Mouse (Mus musculus) forebrain, embryonic 12.5 days (tissue): ENCODE measurements around the gene Anxa5. TPM values are rescaled to one million over a fixed set of nuclear protein-coding genes. Genes with fewer than 3 reads are reported as not detected.

Source experiments
- ATAC-seq: fragments of 200-750 bp; cut with Nextera tagmentation; 2 replicates; pipeline ENCODE4 v1.8.0; 2017; ENCODE audit warnings: moderate TSS enrichment; ENCODE audit not compliant: low FRiP score
- H3K27ac ChIP-seq: fragments of 300-500 bp; sonication (generic); 2 replicates; pipeline ENCODE4 v1.5.1; 2016; ENCODE audit warnings: mild to moderate bottlenecking
- H3K27me3 ChIP-seq: fragments of 300-500 bp; sonication (generic); 2 replicates; pipeline ENCODE4 v1.6.1; 2016; ENCODE audit warnings: mild to moderate bottlenecking
- H3K36me3 ChIP-seq: fragments of 300-500 bp; sonication (generic); replicated peaks from 2 replicates; pipeline ENCODE4 v1.6.1; 2016; ENCODE audit warnings: mild to moderate bottlenecking
- H3K4me1 ChIP-seq: fragments of 300-500 bp; sonication (generic); 2 replicates; pipeline ENCODE4 v1.6.1; 2016
- H3K4me2 ChIP-seq: fragments of 300-500 bp; sonication (generic); 2 replicates; pipeline ENCODE4 v1.6.1; 2016; ENCODE audit warnings: mild to moderate bottlenecking, moderate library complexity
- H3K4me3 ChIP-seq: fragments of 300-500 bp; sonication (generic); replicated peaks from 2 replicates; pipeline ENCODE4 v1.5.1; 2016; ENCODE audit warnings: mild to moderate bottlenecking
- H3K9ac ChIP-seq: fragments of 300-500 bp; sonication (generic); 2 replicates; pipeline ENCODE4 v1.6.1; 2016; ENCODE audit warnings: mild to moderate bottlenecking
- H3K9me3 ChIP-seq: fragments of 300-500 bp; sonication (generic); 2 replicates; pipeline ENCODE4 v1.6.1; 2016
- WGBS: fragments of 180-500 bp; shearing (Covaris S2); methylation state at CpG from one replicate; pipeline ENCODE4 v1.1.7; 2016; 5-methylcytosine and 5-hydroxymethylcytosine counted together
- polyA plus RNA-seq: library from polyadenylated mRNA; unstranded; fragments of >200 nt; fragmentation: Nextera tagmentation; extraction: Ambion mirVana; gene quantifications from 2 replicates; pipeline ENCODE4 v1.2.1, GENCODE M21; 2016

The Anxa5 gene
- 67.5 and 75.3 TPM in 2 replicates for polyA plus RNA-seq

DNA sequence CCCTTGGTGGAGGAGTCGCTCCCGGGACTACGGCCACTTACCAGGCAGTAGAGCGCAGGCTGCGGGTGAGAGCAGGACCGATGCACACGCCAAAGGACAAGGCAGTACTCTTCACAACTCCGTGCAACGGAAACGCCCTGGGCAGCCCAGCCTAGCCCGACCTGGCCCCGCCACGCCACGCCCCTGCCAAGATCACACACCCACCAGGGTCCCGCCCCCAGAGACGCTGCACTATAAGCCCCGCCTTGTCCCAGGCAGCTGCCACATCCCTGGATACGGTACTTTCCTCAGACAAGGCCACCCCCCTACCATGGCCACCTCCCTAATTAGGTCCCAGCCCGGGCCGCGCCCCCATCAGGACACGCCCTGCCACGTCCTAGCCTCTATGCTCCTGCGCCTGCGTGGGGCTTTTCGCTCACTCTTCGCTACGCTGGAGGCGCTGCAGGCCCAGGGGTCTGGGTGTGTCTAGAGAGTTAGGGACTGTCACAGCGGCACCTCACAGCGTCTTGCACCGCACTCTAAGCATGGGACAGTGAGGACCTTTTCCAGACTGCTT, at the start of gene Anxa5, which contains the start of gene 1810062G17Rik:
TSS of gene Anxa5 (minus strand) at position 363 of the 556 bp plus-strand sequence.
TSS of gene 1810062G17Rik (plus strand) at position 406 of the 556 bp plus-strand sequence.
- peak within 1 kb of the TSS; percentile 53 for H3K4me3 ChIP-seq
- H3K4me1 ChIP-seq, result peaks cover 22% of the 10 kb centered on the region
- H3K9ac ChIP-seq, result peak within 1 kb of the TSS; percentile 58
- H3K9me3 ChIP-seq, result no peaks in the 10 kb centered on the region
- ATAC-seq, result peak; percentile 96
- peak within 1 kb of the TSS; percentile 44; the same call in 1 of the 2 replicates for H3K27ac ChIP-seq
- H3K4me2 ChIP-seq, result peak within 1 kb of the TSS; percentile 70
- WGBS, result under 1% methylated on average over 32 of the region's 32 CpGs
- H3K27me3 ChIP-seq, result no peaks in the 10 kb centered on the region; the same call in 1 of the 2 replicates
- no peaks in the 10 kb centered on the region for H3K36me3 ChIP-seq

DNA sequence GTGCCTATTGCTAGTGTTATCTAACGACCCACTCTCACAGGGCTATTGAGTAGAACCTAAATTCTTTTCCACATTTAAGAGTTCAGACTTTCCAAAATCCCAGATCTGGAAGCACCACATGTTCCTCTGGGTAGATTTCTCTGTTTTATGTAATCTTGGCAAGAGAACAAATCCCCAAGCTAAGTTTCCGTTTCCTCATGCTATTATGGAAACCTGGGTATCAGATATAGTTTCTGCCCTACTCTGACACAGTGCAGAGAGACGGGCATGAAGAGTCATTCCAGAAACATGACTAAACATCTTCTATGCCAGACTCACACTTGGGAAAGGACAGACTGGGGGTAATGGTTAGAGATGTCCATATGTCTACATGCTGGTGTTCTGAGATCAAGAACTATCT, 48.8 kb upstream of the Anxa5 start:
- Histone ChIP-seq H3K9me3 (no peaks in the 10 kb centered on the region), H3K4me2 (no peak overlapping the region), H3K4me3 (no peak overlapping the region), H3K4me1 (peaks cover 13% of the 10 kb centered on the region), H3K27me3 (peaks cover 36% of the 10 kb centered on the region), H3K9ac (no peak overlapping the region), H3K36me3 (no peaks in the 10 kb centered on the region), H3K27ac (no peak overlapping the region)
- WGBS, result 87% methylated on average over 3 of the region's 3 CpGs
- ATAC-seq, result no peak

DNA sequence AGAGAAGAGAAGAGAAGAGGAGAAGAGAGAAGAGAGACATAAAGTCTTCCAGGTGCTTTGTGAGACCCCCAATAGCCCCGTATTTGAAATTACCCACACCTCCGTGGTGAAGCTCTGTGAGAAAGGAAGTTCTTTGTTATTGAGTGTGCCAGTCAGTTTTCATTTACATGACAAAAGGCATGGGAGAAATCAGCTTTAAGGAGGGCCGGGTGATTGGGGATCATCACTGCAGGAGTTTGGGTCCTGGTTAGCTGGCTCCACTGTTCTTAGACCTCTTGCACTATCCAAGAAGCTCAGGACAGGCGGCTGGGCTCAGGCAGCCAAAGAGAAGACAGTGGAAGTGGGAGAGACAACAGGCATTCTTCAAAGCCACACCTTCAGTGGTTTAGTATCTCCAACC, 46.4 kb upstream of the Anxa5 start:
- Histone ChIP-seq H3K27ac (no peak overlapping the region), H3K27me3 (peaks cover 39% of the 10 kb centered on the region), H3K4me2 (peak overlapping the region; percentile 84), H3K4me3 (no peak overlapping the region; the same call in 1 of the 2 replicates), H3K4me1 (peaks cover 13% of the 10 kb centered on the region), H3K9me3 (no peaks in the 10 kb centered on the region), H3K9ac (no peak overlapping the region), H3K36me3 (no peaks in the 10 kb centered on the region)
- ATAC-seq, result no peak
- WGBS, result 4% methylated on average over 4 of the region's 4 CpGs

DNA sequence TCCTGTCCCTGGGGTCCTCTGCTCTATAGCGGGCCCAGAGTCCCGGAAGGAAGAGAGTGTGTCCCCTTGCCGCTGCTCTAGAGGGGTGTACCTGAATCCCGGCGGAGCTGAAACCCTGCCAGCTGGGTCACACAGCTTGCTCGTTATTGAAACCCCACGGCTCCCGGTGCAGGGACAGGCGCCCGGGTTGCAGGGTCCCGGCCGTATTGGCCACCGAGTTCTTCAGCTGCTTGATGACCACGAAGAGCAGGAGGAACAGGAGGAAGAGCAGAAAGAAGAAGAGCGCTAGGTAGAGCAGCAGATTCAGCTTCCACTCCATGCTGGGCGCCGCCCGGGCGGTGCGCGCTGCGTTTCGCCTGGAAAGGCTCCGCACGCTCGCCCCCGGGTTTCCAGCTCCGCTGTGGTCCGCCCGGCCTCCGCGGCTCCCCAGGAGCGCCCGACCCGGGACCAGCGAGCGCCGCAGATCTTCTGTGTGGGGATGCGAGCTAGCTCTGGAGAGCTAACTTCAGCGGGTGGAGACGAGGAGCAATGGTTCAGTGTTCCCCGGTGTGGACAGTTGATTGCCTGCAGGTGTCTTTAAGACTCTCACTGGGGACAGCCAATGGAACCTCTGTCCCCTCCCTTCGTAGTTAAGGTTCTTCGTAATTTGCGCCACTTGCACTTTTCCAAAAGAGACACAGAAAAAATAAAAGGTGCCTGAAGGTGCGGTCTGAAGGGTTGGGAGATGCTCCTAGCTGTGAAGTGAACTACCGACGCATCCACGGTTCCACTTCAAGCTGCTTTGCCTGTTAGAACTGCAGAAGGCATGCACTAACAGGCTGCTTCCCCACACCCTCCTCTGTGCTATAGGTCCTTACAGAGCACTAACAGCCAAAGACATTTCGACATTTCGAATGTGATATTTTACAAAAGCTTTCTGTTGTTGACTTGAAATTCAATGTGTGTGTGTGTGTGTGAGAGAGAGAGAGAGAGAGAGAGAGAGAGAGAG, 45.7 kb upstream of the Anxa5 start, which contains the start of gene Gm11549:
TSS of gene Gm11549 (minus strand) at position 741 of the 988 bp plus-strand sequence.
- peak within 1 kb of the TSS; percentile 59 for H3K9ac ChIP-seq
- H3K27me3 ChIP-seq, result peaks cover 39% of the 10 kb centered on the region
- peak within 1 kb of the TSS; percentile 52 for H3K4me3 ChIP-seq
- H3K27ac ChIP-seq, result no peak within 1 kb of the TSS
- peak; percentile 76 for ATAC-seq
- no peaks in the 10 kb centered on the region for H3K9me3 ChIP-seq
- H3K36me3 ChIP-seq, result no peaks in the 10 kb centered on the region
- peaks cover 13% of the 10 kb centered on the region for H3K4me1 ChIP-seq
- under 1% methylated on average over 51 of the region's 51 CpGs for WGBS
- peak within 1 kb of the TSS; percentile 84 for H3K4me2 ChIP-seq

DNA sequence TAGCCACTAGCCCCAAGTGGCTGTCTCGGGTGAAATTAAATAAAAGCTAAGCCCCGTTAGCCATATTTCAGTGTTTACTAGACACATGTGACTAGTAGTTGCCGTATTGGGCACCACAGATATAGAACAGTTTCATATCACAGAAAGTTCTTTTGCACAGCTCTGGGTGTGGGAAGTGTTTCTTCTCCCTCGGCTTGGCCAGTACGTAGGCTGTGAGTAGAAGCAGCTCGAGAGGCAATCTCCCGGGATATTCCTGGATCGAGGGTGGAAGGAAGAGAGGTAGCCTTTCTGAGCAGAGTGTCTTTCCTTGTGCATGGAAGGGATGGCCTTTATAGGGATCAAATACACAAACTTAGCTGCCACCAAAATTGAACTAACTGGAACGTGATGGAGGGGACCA, 40.5 kb upstream of the Anxa5 start:
- Histone ChIP-seq H3K27ac (no peak overlapping the region), H3K9me3 (no peaks in the 10 kb centered on the region), H3K4me1 (peaks cover 3% of the 10 kb centered on the region), H3K27me3 (peaks cover 19% of the 10 kb centered on the region), H3K36me3 (no peaks in the 10 kb centered on the region), H3K4me3 (no peak overlapping the region), H3K9ac (no peak overlapping the region), H3K4me2 (no peak overlapping the region)
- WGBS, result 91% methylated on average over 9 of the region's 9 CpGs
- no peak for ATAC-seq

DNA sequence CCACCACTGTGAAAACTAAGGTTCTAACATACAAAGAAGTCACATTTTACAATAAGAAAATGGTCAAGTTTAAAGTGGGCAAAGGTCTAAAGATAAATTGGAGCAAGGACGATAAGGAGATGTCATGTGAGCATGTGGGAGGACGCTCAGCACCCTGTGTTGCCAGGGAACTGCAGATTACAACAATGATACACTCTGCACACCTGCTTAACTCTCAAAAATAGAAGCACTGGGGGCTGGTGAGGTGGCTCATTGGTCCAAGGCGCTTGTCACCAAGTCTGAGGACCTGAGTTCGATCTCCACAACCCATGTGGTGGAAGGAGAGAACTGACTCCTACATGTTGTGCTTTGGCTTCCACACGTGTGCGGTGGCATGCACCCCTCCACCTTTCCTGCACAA, 35.8 kb upstream of the Anxa5 start:
- H3K9me3 ChIP-seq, result no peaks in the 10 kb centered on the region
- ATAC-seq, result no peak
- WGBS, result 91% methylated on average over 6 of the region's 6 CpGs

DNA sequence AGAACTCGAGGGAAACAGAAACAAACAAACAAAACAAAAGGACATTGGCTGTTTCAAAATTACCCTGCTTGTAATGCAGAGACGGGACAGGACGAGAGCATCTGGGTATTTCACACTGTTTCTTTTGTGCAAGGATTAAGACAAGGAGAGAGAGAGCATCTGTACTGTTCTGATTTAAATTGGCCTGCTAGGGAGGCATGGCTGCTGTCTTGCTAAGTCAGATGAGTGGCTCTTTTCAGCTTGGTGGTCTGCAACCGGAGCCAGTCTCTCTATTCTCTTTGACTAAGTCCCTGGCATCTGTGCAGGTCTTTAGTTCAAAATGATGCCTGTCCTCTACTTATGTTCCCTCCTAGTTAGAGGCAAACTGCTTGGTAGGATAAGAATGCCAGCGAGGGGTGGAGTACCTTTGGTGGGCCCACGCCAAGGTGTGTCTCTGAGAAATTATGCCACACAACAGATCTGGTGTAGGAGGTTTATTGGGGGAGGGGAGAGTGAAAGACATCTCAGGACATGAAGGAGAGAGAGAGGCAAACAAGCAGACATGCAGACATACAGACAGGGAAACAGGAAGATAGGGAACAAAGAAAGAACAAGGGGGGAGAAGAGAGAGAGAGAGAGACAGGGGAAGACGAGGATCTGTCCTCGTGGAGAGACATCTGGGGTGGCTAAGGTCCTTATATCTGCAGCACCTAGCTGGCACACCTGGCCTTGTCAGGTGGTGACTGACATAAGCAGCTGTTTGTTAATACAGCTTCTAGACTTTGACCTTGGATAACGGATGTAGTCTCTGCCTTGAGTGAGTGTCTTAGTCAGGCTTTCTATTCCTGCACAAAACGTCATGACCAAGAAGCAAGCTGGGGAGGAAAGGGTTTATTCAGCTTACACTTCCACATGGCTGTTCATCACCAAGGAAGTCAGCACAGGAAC, 30.4 kb upstream of the Anxa5 start:
- Histone ChIP-seq H3K4me2 (no peak overlapping the region), H3K27me3 (no peaks in the 10 kb centered on the region; the same call in 1 of the 2 replicates), H3K36me3 (no peaks in the 10 kb centered on the region), H3K4me1 (peaks cover 13% of the 10 kb centered on the region), H3K9me3 (no peaks in the 10 kb centered on the region), H3K27ac (peak overlapping the region; percentile 53), H3K9ac (no peak overlapping the region), H3K4me3 (no peak overlapping the region)
- ATAC-seq, result peak; percentile 30; the same call in 1 of the 2 replicates
- WGBS, result 47% methylated on average over 10 of the region's 10 CpGs

More for the DNA sequence above, 35.8 kb upstream of the Anxa5 start:
- Histone ChIP-seq H3K4me2 (no peak overlapping the region), H3K4me1 (no peaks in the 10 kb centered on the region; the same call in 1 of the 2 replicates), H3K9ac (no peak overlapping the region), H3K27ac (no peak overlapping the region), H3K27me3 (no peaks in the 10 kb centered on the region), H3K4me3 (no peak overlapping the region), H3K36me3 (no peaks in the 10 kb centered on the region)

DNA sequence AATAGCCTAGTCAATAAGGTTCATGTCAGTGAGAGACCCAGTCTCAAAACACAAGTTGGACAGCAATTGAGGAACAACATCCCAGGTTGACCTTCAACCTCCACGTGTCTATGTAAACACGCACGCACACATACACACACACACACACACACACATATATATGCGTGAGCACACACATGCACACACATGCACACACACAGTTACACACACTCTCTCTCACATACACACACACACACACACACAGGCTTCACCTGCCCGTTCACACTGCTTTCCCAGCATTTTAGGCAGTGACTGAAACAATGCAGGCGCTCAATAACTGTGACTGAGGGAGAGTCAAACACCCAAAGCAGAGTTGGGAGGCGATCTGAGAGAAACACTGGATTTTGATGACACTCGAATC, 29.6 kb upstream of the Anxa5 start:
- H3K27me3 ChIP-seq, result no peaks in the 10 kb centered on the region; the same call in 1 of the 2 replicates
- H3K27ac ChIP-seq, result peak overlapping the region; percentile 53; the same call in 1 of the 2 replicates
- 81% methylated on average over 8 of the region's 8 CpGs for WGBS
- no peaks in the 10 kb centered on the region for H3K36me3 ChIP-seq
- H3K9me3 ChIP-seq, result no peaks in the 10 kb centered on the region
- no peak overlapping the region for H3K4me3 ChIP-seq
- ATAC-seq, result no peak
- no peak overlapping the region for H3K9ac ChIP-seq
- H3K4me2 ChIP-seq, result no peak overlapping the region
- peaks cover 13% of the 10 kb centered on the region for H3K4me1 ChIP-seq

DNA sequence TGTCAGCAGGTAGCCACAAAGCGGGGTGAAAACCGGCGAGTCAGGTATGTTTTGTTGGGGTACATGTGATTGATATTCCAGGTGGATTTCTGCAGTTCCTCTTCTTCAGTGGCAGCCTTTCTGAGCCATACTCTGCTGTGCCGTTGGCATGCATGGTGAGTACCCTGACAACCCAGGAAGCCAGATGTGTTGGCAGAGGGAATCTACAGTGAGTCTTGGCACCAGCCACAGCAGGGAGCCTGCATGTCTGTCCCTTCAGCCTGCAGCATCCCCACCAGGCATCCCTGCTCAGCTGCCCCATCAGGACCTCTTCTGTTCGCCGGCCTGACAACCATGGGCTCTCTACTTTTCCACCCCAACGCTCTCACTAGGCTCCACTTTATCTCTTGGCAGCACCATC, 25.9 kb upstream of the Anxa5 start:
- Histone ChIP-seq H3K4me1 (peaks cover 16% of the 10 kb centered on the region), H3K9me3 (no peaks in the 10 kb centered on the region), H3K9ac (no peak overlapping the region), H3K27ac (no peak overlapping the region), H3K36me3 (no peaks in the 10 kb centered on the region), H3K27me3 (no peaks in the 10 kb centered on the region; the same call in 1 of the 2 replicates), H3K4me2 (no peak overlapping the region), H3K4me3 (no peak overlapping the region)
- ATAC-seq, result no peak
- WGBS, result 77% methylated on average over 7 of the region's 7 CpGs

DNA sequence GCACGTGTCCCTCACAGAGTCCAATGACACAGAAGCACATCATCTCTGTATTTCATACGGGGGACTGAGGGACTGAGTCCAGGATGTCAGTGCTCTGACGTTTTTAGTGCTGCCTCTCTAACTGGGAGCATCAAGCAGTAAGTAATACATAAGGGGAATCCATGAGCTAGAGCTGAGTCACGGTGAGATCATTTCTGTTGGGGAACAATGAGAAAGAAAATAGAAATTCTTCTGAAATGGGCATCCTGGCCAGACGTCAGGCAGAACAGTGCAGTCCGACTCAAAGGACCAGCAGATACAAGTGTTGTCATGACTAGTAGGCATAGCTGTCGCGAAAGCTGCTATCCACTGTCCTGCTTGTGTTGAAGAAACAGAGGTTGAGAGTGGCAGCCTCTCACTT, 25.3 kb upstream of the Anxa5 start:
- Histone ChIP-seq H3K27me3 (peaks cover 4% of the 10 kb centered on the region; the same call in 1 of the 2 replicates), H3K36me3 (no peaks in the 10 kb centered on the region), H3K9ac (no peak overlapping the region), H3K4me1 (peaks cover 11% of the 10 kb centered on the region), H3K9me3 (no peaks in the 10 kb centered on the region), H3K4me2 (no peak overlapping the region), H3K27ac (no peak overlapping the region), H3K4me3 (no peak overlapping the region)
- WGBS, result 89% methylated on average over 8 of the region's 8 CpGs
- no peak for ATAC-seq

DNA sequence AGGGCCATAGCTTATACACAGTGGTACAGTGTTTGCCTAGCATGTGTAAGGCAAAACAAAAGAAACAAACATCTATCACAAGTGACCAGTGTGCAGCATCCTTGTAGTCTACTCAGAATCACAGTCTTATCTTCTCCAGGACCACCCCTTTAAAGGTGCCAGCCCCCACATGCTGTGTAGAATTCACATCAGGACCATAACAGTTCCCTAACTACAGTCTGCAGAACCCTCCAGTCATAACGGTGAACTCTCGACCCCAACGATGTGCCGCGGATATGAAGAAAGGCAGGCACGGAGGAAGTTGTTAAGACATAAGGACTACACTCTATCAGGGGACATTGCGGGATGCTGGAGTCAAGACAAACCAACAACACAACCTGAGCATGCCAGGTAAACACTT, 23.7 kb upstream of the Anxa5 start:
- H3K9ac ChIP-seq, result no peak overlapping the region
- H3K27ac ChIP-seq, result no peak overlapping the region
- no peak overlapping the region for H3K4me2 ChIP-seq
- H3K4me3 ChIP-seq, result no peak overlapping the region
- peaks cover 4% of the 10 kb centered on the region; the same call in 1 of the 2 replicates for H3K27me3 ChIP-seq
- no peaks in the 10 kb centered on the region for H3K36me3 ChIP-seq
- 91% methylated on average over 7 of the region's 7 CpGs for WGBS
- no peak for ATAC-seq
- no peaks in the 10 kb centered on the region for H3K9me3 ChIP-seq
- H3K4me1 ChIP-seq, result peaks cover 5% of the 10 kb centered on the region; the same call in 1 of the 2 replicates
